Mouse (Mus musculus): ENCODE data around the gene Hoxb7. TPM values are rescaled to one million over a fixed set of nuclear protein-coding genes. Genes with fewer than 3 reads are reported as not detected.

Hoxb7 gene
- polyA plus RNA-seq, 1 experiment from 2014 or later: 0.18 TPM

DNA sequence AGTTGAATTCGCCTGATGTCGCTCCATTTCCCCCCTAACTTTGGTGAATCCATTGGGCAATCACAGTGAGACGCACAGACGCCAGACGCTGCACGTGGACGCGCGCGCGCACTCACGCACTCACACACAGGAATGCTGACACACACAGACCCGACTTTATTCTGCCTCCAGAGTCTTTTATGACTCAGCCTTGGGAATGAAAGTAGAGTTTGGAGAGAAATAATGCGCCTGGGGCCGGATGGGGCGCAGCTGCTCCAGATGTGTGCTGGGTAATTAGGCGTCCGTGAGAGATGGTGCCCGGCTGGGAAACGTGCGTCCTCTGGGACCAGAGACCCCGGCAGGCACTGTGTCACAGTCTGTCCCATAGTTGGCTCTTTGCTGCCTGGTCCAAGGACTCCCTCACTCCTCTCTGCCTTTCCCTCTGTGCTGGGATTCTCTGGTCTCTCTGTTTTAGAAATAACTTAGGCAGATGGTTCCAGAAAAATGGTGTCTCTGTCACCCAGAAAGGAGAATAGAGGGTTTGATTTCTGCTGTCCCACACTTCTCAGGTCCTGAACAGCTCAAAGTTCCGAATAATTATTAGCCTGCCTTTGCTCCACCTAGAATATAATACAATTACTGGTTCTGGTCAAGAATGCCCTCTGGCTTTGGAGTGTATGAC lies 26.0 kb upstream of the Hoxb7 start:
- peaks cover 100% of the 10 kb centered on the region for H3K27me3 ChIP-seq (replicated peaks)
- no peak overlapping the region for H3K4me2 ChIP-seq
- no peaks in the 10 kb centered on the region for H3K36me3 ChIP-seq
- ATAC-seq: no peak
- no peak overlapping the region for H3K27ac ChIP-seq
- no peaks in the 10 kb centered on the region for H3K9me3 ChIP-seq (replicated peaks)
- 4% methylated on average over 23 of the region's 23 CpGs for WGBS (ENCODE audit: insufficient replicate concordance)
- H3K9ac ChIP-seq: no peak overlapping the region
- no peaks in the 10 kb centered on the region for H3K4me1 ChIP-seq
- no peak overlapping the region for H3K4me3 ChIP-seq

DNA sequence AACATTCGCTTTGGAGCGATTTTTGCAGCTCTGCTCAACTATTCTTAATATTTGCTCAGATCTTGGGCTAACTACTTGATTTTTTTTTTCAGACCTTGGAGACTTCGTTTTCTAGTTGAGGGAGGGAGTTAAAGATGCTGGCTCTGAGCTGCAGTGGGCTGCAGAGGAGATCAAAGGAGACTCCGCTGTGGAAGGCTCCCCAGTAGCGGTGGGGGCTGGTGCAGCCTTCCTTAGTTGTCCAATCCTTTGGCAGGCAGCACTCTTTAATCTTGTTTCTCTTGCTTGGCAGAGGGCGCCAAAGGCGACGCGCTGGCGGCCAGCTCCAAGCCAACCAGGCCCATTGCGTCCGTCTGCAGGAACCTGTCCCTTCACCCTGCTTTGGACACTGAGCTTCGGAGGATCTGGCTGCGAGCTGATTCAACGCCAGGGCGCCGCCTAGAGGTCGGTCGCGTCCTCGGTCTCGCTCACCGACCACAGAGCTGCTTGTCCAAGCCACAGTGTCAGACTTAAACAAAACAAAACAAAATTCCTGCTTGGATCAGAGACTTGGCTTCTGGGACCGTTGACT lies 25.0 kb upstream of the Hoxb7 start:
- Histone ChIP-seq H3K9ac (no peak overlapping the region), H3K27me3 (replicated peaks) (peaks cover 100% of the 10 kb centered on the region), H3K36me3 (no peaks in the 10 kb centered on the region), H3K27ac (no peak overlapping the region), H3K4me1 (no peaks in the 10 kb centered on the region), H3K4me2 (no peak overlapping the region), H3K9me3 (replicated peaks) (no peaks in the 10 kb centered on the region), H3K4me3 (no peak overlapping the region)
- no peak for ATAC-seq
- 2% methylated on average over 24 of the region's 24 CpGs for WGBS (ENCODE audit: insufficient replicate concordance)

DNA sequence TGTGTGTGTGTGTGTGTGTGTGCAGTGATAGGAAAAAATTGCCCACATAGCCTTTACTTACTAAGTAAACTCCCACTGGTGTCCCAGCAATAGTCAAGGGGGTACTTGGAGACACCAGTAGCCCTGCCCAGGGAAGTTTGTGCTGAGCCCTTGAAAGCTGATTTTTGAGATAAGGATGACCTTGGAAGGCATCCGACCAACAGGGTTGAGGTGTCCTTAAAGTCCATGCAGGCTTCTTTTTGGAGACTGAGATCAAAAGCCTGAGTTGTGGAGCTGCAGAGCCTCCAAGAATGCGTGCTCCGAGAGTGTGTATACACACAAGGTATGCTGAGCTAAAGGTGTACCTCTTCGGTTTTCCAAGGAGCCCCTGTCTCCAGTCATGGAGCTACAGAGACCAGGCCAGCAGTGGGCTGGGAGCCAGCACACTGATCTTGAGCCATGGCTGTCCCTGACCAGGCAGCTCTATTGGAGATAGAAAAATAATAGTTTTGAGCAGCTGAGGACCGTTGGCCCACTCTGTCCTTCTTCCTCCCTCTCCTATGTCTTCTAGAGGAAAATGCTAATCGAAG lies 24.1 kb upstream of the Hoxb7 start:
- H3K36me3 ChIP-seq: no peaks in the 10 kb centered on the region
- H3K9ac ChIP-seq: no peak overlapping the region
- H3K4me3 ChIP-seq: no peak overlapping the region
- ATAC-seq: no peak
- 13% methylated on average over 6 of the region's 6 CpGs for WGBS (ENCODE audit: insufficient replicate concordance)
- no peaks in the 10 kb centered on the region for H3K4me1 ChIP-seq
- H3K27me3 ChIP-seq (replicated peaks): peaks cover 100% of the 10 kb centered on the region
- H3K27ac ChIP-seq: no peak overlapping the region
- H3K4me2 ChIP-seq: no peak overlapping the region
- no peaks in the 10 kb centered on the region for H3K9me3 ChIP-seq (replicated peaks)

DNA sequence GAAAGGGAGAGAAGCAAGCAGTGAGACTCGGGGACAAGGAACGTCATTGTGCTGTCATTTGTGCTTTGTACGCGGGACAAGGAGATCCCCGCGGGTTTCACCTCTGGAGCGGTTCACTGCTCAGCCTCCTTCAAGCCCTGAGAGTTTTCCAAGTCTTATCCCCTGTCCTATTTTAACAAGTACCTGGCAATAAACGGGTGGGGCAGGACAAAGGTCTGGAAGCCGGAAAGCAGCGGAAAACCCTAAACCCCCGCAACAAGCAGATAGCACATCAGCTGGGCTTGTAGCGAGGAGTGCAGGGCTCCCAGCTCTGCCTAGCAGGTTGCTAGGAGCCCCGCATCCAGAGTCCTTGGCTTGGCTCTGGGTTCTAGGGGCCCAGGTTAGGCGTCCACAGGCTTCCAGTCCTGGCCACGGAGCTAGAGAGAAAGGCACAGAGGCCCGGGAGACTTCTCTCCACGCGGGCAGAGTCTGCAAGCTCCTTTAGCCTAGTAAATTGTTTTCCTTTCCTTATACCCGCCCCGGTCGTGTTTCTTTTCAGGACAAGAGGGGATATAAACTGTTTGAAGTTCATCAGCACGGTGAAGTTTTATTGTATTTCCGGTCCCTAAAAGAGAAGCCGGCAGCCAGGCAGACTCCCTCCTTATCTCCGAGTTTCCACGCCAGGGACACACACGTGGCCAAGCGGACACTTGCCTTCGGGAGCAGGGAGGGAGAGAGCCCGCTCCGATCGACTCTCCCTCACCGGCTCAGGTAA lies 22.6 kb upstream of the Hoxb7 start:
- H3K27me3 ChIP-seq (replicated peaks): peaks cover 98% of the 10 kb centered on the region
- H3K4me3 ChIP-seq: no peak overlapping the region
- no peak for ATAC-seq
- no peak overlapping the region for H3K4me2 ChIP-seq
- no peak overlapping the region for H3K27ac ChIP-seq
- no peak overlapping the region for H3K9ac ChIP-seq
- H3K4me1 ChIP-seq: no peaks in the 10 kb centered on the region
- WGBS (ENCODE audit: insufficient replicate concordance): 1% methylated on average over 33 of the region's 33 CpGs
- no peaks in the 10 kb centered on the region for H3K9me3 ChIP-seq (replicated peaks)
- H3K36me3 ChIP-seq: no peaks in the 10 kb centered on the region

DNA sequence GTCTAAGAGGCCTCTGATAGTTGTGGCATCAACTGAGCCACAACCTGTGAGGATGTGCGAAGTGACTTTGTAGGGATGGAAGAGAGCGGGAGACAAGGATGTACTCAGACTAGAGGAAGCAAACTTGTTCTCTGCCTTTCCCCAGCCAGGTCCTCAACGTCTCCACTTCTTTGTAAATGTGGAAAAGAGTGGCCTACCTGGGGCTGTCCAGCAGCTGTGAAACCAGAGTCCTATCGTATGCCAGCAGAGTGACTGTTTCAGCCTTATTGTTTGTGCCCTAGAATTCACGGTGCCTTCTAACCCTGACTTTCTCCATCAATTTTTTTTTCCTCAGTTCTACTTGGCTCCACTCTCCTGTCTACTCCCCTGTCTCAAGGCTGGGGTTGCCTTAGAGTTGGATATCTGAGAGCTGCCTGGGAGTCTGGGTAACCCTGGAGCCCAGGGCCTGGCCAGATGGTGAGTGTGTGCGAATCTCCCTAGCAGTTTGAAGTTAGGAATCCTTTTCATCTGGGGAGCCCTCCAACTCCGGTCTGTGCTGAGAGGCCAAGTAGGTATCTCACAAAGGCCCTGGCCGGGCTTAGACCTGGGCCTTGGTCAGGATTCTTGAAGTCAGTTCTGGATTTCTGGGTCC lies 21.9 kb upstream of the Hoxb7 start:
- H3K4me1 ChIP-seq: no peaks in the 10 kb centered on the region
- no peak overlapping the region for H3K4me2 ChIP-seq
- 11% methylated on average over 8 of the region's 8 CpGs for WGBS (ENCODE audit: insufficient replicate concordance)
- no peak overlapping the region for H3K9ac ChIP-seq
- ATAC-seq: no peak
- peaks cover 98% of the 10 kb centered on the region for H3K27me3 ChIP-seq (replicated peaks)
- H3K27ac ChIP-seq: no peak overlapping the region
- H3K9me3 ChIP-seq (replicated peaks): no peaks in the 10 kb centered on the region
- no peaks in the 10 kb centered on the region for H3K36me3 ChIP-seq
- H3K4me3 ChIP-seq: no peak overlapping the region

DNA sequence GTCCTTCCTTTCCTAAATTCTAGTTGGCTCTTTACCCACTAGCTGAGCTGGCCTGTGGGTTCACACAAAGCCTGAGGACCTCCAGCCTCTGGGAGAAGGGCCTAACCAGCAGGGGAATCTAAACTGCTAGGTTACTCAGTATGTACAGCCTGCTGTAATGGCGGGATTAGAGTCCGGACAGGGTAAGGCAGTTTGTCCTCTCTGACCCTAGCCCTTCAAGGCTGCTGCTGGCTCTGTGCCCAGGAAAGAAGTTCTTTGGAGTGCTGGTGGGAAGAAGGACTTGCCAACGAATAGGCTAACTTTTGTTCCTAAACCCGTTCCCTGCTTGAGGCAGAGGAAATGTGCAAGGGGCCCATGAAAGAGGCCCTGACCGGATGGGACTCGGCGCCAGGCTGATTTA lies 20.5 kb upstream of the Hoxb7 start:
- no peak for ATAC-seq
- 13% methylated on average over 7 of the region's 7 CpGs for WGBS (ENCODE audit: insufficient replicate concordance)
- H3K4me3 ChIP-seq: no peak overlapping the region
- no peak overlapping the region for H3K9ac ChIP-seq
- H3K27ac ChIP-seq: no peak overlapping the region
- H3K36me3 ChIP-seq: no peaks in the 10 kb centered on the region
- H3K4me1 ChIP-seq: 0 out of 2 replicates have a peak, but pooled peaks cover 2% of the 10 kb centered on the region
- H3K4me2 ChIP-seq: no peak overlapping the region
- H3K9me3 ChIP-seq (replicated peaks): no peaks in the 10 kb centered on the region
- H3K27me3 ChIP-seq (replicated peaks): peaks cover 98% of the 10 kb centered on the region

DNA sequence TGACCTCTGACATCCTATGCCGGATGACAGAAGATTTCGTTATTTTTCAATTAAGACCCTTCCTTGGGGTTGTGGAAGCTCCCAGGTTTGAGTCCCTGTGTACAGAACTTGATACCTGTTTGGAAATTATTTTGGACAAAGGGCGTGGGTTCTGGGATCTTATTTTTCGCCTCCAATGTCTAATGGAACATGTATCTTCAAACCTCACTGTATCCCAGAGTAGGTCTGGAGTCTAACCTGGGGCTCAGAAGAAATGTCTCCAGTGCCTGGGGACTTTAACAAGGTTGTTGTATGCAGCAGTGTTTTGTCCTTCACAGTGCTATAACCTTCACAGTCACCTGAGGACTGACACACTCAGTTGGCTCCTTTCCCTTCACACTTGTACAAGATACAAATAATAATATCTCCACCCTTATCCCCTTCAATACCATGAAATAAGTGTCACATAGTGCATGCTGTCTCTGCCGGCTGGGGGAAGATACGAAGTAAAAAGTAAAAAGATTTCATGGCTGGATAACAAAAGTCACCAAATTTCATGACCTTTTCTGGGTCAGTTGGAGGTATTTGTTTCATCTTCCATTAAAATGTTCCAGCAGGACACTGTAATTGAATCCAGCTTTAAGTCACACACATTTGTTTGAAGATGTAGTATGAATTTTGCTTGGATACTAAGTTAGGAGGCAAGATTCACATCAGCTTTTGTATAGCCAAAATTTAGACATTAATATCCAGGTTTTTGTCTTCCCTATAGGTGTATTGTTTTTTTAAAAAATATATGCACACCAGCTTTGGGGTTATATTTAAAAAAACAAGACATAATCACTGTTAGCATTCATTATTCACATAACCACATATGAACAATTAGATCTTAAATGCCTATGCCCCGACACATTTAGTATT lies 19.2 kb upstream of the Hoxb7 start:
- ATAC-seq: no peak
- Histone ChIP-seq H3K9ac (no peak overlapping the region), H3K4me1 (peaks cover 11% of the 10 kb centered on the region; the same call in 1 of the 2 replicates), H3K4me2 (no peak overlapping the region), H3K36me3 (no peaks in the 10 kb centered on the region), H3K4me3 (no peak overlapping the region), H3K27me3 (replicated peaks) (peaks cover 98% of the 10 kb centered on the region), H3K9me3 (replicated peaks) (no peaks in the 10 kb centered on the region), H3K27ac (no peak overlapping the region)
- WGBS (ENCODE audit: insufficient replicate concordance): 17% methylated on average over 7 of the region's 7 CpGs

DNA sequence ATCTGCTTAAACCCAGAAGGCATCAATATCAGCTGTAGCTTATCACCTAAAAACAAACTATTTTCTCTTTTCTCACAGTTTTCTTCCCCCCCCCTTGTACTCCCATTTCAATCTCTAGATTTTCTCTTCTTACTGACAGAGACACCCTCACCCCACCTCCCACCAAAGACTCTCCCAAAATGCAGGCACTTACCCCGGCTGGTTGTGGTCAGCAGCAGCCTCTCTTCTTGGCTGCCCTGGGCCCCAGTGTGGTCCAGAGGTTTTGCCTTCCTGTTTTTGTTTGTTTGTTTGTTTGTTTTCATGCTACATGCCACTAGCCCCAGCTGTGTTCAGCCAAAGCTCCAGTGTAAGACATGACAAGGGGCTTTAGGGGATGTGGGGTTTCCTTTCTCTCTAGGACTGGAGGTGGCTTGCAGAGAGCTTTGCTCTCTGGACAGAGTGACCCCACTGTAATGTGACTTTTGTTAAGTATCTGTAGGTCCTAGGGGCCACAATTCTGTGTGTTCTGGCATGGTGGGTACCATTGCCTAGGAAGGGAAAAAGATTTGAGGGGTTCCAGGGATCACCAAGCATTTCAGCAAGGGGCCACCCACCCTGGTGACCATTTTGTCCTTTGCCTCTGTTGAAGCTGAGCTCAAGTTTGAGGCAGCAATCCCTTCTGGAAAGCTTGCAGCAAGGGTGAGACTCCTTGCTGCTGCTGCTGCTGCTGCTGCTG lies 18.2 kb upstream of the Hoxb7 start:
- Histone ChIP-seq H3K27ac (no peak overlapping the region), H3K36me3 (no peaks in the 10 kb centered on the region), H3K9ac (no peak overlapping the region), H3K9me3 (replicated peaks) (no peaks in the 10 kb centered on the region), H3K4me3 (no peak overlapping the region), H3K4me2 (no peak overlapping the region), H3K27me3 (replicated peaks) (peaks cover 98% of the 10 kb centered on the region), H3K4me1 (peaks cover 13% of the 10 kb centered on the region; the same call in 1 of the 2 replicates)
- no peak for ATAC-seq
- WGBS (ENCODE audit: insufficient replicate concordance): 4% methylated on average over 1 of the region's 1 CpGs

DNA sequence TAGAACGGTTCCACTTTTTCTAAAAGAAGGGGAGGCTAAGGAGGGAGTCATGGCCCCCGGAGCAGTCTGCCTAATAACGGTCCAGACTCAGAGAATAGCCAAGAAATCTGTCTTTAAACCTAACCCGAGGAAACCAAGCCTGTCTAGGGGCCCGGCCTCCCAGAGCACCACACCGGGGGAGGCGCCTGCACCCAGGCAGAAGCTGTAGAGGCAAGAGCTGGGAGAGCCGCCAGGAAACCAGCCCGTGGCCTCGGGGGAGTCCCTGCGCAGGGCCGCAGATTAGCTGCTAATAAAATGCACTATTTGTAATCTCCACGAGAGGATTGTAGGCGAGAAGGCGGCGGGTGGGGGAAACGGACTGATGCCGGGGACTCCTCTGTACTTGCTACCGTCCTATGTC lies 16.6 kb upstream of the Hoxb7 start:
- Histone ChIP-seq H3K4me2 (no peak overlapping the region), H3K27me3 (replicated peaks) (peaks cover 98% of the 10 kb centered on the region), H3K36me3 (no peaks in the 10 kb centered on the region), H3K9ac (no peak overlapping the region), H3K4me1 (peaks cover 13% of the 10 kb centered on the region; the same call in 1 of the 2 replicates), H3K4me3 (no peak overlapping the region), H3K27ac (no peak overlapping the region), H3K9me3 (replicated peaks) (no peaks in the 10 kb centered on the region)
- no peak for ATAC-seq
- WGBS (ENCODE audit: insufficient replicate concordance): 4% methylated on average over 19 of the region's 19 CpGs

DNA sequence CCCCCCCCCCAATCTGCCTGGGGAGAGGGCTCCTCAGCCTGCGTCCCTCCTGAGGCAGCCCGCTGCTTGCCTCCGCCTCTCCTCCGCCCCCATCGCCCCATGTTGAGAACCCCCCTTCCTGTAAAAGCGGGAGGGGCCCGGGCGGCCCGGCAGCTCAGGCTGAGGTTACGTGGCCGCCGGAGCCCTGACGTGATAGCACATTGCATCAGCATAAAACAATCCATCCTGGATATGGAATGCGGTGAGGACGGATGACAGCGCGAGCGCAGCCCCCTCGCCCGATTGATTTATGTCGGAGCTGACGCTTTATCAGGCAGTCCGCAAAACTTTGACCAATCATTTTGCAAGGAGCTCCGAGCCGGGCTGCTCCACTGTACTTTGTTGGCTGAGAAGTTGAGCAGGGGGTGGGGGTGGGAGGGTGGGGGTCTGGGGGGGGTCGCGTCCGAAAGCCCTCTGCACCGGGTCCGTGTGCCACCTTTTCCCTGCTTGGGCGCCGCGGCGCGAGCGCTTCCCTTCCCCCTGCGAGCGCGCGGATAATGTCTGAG lies 15.4 kb upstream of the Hoxb7 start, which contains the start of gene Hoxb9:
Gene Hoxb9, plus strand, starts transcription at position 462 of the 545 bp plus-strand sequence.
- WGBS (ENCODE audit: insufficient replicate concordance): 2% methylated on average over 40 of the region's 40 CpGs

More for the DNA sequence above, 15.4 kb upstream of the Hoxb7 start, which contains the start of gene Hoxb9:
- Histone ChIP-seq H3K27ac (no peak within 1 kb of the TSS), H3K9me3 (replicated peaks) (no peaks in the 10 kb centered on the region), H3K36me3 (no peaks in the 10 kb centered on the region), H3K4me3 (peak within 1 kb of the TSS; percentile 23), H3K9ac (no peak within 1 kb of the TSS), H3K4me2 (peak within 1 kb of the TSS; percentile 40), H3K27me3 (replicated peaks) (peaks cover 98% of the 10 kb centered on the region), H3K4me1 (peaks cover 13% of the 10 kb centered on the region; the same call in 1 of the 2 replicates)
- ATAC-seq: no peak

Data from liver, embryonic 12.5 days (tissue).